Mouse (Mus musculus) stomach, postnatal 0 days (tissue): ENCODE results near the gene Gad1.

ENCODE experiments used
- CTCF ChIP-seq: IDR thresholded peaks from 2 replicates; pipeline ENCODE4 v1.5.1; 2016; ENCODE audit warnings: antibody characterized with exemption, low read depth, mild to moderate bottlenecking, moderate library complexity
- EP300 ChIP-seq: optimal IDR thresholded peaks from 2 replicates; pipeline ENCODE3; 2016; ENCODE audit warnings: antibody characterized with exemption

- no peak for TF ChIP-seq CTCF
- no peak for TF ChIP-seq EP300
Observed at GRCm38 (mm10) chr2:70563721-70564645, 11.1 kb downstream of the Gad1 start.
